Mouse (Mus musculus) kidney, adult 2 months (tissue): ENCODE measurements around the gene Mmel1. TPM values are rescaled to one million over a fixed set of nuclear protein-coding genes. Genes with fewer than 3 reads are reported as not detected.

Experiments used
- DNase-seq: peaks from one replicate; pipeline ENCODE4 v3.0.0; 2021
- H3K27ac ChIP-seq: fragments of 200-500 bp; 2 replicates; pipeline ENCODE4 v1.5.1; 2012; ENCODE audit warnings: low read depth, low read length, control low read depth, inconsistent platforms; ENCODE audit not compliant: insufficient read depth
- H3K27me3 ChIP-seq: fragments of 200-500 bp; replicated peaks from 2 replicates; pipeline ENCODE4 v1.6.1; 2012; ENCODE audit warnings: mild to moderate bottlenecking, moderate library complexity, low read length, inconsistent platforms; ENCODE audit not compliant: control insufficient read depth, insufficient read depth
- H3K36me3 ChIP-seq: fragments of 200-500 bp; 2 replicates; pipeline ENCODE4 v1.6.1; 2012; ENCODE audit warnings: mild to moderate bottlenecking, moderate library complexity, low read length, inconsistent platforms; ENCODE audit not compliant: control insufficient read depth, insufficient read depth
- H3K4me1 ChIP-seq: fragments of 200-500 bp; 2 replicates; pipeline ENCODE4 v1.6.1; 2011; ENCODE audit warnings: low read length; ENCODE audit not compliant: control insufficient read depth, insufficient read depth
- H3K4me3 ChIP-seq: fragments of 200-500 bp; 2 replicates; pipeline ENCODE4 v1.5.1; 2011; ENCODE audit warnings: mild to moderate bottlenecking, low read depth, low read length, control low read depth; ENCODE audit not compliant: insufficient read depth
- CTCF ChIP-seq: fragments of 200-500 bp; conservative IDR thresholded peaks from 2 replicates; pipeline ENCODE4 v1.5.1; 2011; ENCODE audit warnings: low read depth, mild to moderate bottlenecking, control low read depth, low read length, moderate library complexity, mixed read lengths; ENCODE audit not compliant: insufficient read depth, insufficient read length
- POLR2A ChIP-seq: fragments of 200-500 bp; IDR thresholded peaks from one replicate; pipeline ENCODE4 v1.6.1; 2011; ENCODE audit warnings: low read depth, low read length, control low read depth
- WGBS: fragments of 180-500 bp; shearing (Covaris S2); methylation state at CpG from one replicate; pipeline ENCODE4 v1.1.7; 2018; 5-methylcytosine and 5-hydroxymethylcytosine counted together
- polyA plus RNA-seq: library from polyadenylated mRNA; depleted of rRNA; stranded (reverse); fragments of >200 nt; gene quantifications from 2 replicates; pipeline ENCODE4 v1.2.3, GENCODE M21; 2012

Gene Mmel1
- polyA plus RNA-seq, 1 experiment = 0.03 TPM

DNA sequence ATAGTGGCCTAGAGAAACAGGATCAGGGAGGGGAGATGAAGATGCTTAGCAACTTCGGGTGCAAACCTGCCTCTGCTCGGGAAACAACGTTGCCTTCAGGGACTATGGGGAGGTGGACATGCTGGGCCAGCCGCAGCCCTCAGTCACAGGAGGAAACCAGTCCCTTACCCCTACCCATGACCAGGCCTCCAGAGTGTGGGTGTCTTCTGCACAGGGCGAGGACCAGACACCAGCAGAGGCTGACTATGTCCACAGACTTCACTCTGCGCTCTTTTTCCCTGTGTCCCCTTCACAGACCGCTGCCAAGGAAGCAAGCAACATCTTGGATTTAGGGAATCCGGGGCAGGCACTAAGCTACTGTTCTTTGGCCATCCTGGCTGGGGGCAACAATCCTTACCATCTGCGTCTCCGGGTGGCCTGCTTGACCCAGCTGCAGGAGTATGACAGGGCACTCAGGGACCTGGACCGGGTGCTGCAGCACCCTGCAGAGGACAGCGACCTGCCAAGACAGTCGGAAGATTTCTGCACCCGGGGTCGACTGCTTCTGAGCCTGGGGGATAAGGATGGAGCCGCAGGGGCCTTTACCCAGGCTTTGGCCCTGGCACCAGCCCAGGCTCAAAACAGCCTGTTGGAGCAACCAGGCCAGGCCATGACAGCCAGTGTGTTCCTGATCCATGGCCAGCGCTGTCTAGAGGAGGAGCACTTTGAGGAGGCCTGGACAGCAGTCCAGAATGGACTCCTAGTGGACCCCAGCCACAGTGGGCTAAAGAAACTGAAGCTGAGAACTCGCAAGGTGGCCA is 4.2 kb upstream of the Mmel1 start:
- Histone ChIP-seq H3K27me3 (no peaks in the 10 kb centered on the region), H3K27ac (no peak overlapping the region), H3K4me3 (no peak overlapping the region), H3K4me1 (no peaks in the 10 kb centered on the region), H3K36me3 (no peaks in the 10 kb centered on the region)
- no peak for TF ChIP-seq CTCF
- TF ChIP-seq POLR2A = no peak
- no peak for DNase-seq
- WGBS = 85% methylated on average over 18 of the region's 18 CpGs

DNA sequence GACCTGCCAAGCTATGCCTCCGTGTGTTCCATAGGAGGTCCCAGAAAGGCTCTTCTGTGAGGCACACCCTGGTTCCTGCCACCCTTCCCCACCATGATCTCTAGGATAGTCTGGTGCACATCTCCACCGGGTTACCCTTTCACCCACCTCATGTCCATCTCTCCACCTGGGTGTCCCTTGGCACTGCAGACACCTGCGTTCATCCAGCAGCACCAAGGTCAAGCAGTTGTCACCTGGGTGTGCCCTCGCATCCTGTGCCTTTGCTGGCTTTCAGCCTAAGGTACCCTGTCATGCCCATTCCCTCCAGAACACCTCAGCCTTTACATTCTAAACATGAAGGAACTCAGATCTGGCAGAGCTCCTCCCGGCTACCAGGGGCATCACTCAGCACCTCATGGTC is 3.0 kb upstream of the Mmel1 start:
- no peak for TF ChIP-seq POLR2A
- no peak for TF ChIP-seq CTCF
- WGBS = 86% methylated on average over 5 of the region's 5 CpGs
- Histone ChIP-seq H3K4me1 (no peaks in the 10 kb centered on the region), H3K27me3 (no peaks in the 10 kb centered on the region), H3K4me3 (no peak overlapping the region), H3K27ac (no peak overlapping the region), H3K36me3 (no peaks in the 10 kb centered on the region)
- DNase-seq = no peak

DNA sequence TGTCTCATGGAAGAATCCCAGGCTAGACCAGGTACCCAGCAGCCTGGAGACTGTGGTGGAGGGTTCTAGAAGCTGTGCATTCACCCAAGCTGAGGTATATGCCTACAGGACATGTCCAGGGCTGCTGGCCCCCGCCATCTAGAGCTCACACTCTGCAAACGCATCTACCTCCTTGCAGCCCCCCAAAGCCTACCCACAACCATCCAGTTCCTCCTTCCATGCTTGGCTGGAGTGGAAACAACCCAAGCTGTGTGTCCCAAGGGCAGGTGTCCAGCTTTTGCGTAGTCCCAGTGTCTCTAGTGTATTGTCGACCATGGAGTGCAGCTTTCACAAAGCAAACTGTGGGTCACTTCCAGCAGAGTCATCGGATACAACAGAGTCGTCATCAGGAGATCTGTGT is 2.1 kb upstream of the Mmel1 start:
- 85% methylated on average over 6 of the region's 6 CpGs for WGBS

DNA sequence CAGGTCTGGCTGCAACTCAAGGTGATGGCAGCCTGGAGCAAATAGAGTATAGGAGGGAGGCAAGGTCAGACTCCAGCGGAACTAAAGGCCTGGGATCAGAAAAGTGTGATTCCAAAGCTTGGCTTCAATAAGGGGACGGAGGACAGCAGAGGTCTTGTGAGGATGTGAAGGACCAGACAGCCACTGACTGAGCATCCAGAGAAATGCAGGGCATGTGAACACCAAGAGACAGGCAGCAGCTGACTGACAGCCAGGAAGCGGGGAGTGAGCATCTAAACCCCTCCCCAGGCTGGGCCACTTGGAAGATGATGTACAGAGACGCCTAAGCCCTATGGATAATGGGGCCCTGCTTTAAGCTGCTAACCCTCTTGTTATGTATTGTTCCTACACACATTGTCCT is 1.3 kb downstream of the Mmel1 start:
- no peak for DNase-seq
- 89% methylated on average over 4 of the region's 4 CpGs for WGBS
- no peak for TF ChIP-seq CTCF
- no peak for TF ChIP-seq POLR2A
- no peak overlapping the region for H3K4me3 ChIP-seq
- no peak overlapping the region for H3K27ac ChIP-seq
- no peaks in the 10 kb centered on the region for H3K36me3 ChIP-seq
- H3K4me1 ChIP-seq = no peaks in the 10 kb centered on the region
- H3K27me3 ChIP-seq = no peaks in the 10 kb centered on the region

More for the DNA sequence above, 2.1 kb upstream of the Mmel1 start:
- no peak for DNase-seq
- no peaks in the 10 kb centered on the region for H3K36me3 ChIP-seq
- no peak overlapping the region for H3K4me3 ChIP-seq
- no peaks in the 10 kb centered on the region for H3K27me3 ChIP-seq
- H3K4me1 ChIP-seq = no peaks in the 10 kb centered on the region
- H3K27ac ChIP-seq = no peak overlapping the region
- no peak for TF ChIP-seq CTCF
- no peak for TF ChIP-seq POLR2A

DNA sequence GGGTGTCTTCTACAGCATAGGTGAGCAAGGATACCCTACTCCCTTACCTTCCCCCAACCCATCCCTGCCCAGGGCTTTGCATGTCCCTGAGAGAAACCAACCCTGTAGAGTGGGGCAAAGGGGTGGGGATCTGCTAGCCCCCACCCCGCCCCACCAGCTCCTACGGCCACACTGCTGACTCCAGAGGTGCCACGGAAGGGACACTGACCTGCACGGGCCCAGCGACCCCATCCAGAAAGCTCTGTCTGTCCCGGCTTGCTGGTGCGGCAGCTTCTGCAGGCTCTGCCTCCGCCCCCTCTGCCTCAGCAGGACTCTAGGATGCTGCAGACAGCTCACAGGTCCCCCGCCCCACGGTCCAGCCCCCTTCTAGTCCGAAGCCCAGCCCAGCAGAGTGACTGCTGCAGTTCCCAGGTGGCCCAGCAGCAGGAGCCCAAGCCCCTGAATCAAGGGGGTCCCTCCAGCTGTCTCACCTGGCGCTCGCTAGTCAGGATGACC is 2.4 kb downstream of the Mmel1 start:
- Histone ChIP-seq H3K27ac (no peak overlapping the region), H3K27me3 (no peaks in the 10 kb centered on the region), H3K36me3 (no peaks in the 10 kb centered on the region), H3K4me3 (no peak overlapping the region), H3K4me1 (no peaks in the 10 kb centered on the region)
- WGBS = 9% methylated on average over 13 of the region's 13 CpGs
- no peak for TF ChIP-seq POLR2A
- no peak for DNase-seq

DNA sequence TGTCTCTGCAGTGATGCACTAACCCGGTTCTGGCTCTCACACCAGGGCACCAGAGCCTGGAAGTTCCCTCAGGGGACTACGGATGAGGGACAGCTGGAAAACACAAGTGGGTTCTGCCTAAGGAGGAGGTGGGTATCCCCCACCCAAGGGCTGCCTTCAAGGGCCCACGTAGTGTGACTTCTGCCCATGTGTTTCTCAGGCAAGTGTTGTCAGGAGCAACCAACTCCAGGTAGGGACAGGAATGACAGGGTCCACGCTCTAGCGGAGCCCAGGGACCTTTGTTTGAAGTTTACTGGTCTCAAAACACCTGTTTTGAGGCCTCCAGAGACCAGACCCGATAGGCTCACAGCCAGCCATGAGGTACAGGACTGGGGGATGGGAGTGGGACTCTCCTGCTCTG is 3.8 kb downstream of the Mmel1 start:
- H3K27ac ChIP-seq = no peak overlapping the region
- H3K27me3 ChIP-seq = no peaks in the 10 kb centered on the region
- DNase-seq = no peak
- no peak overlapping the region for H3K4me3 ChIP-seq
- TF ChIP-seq CTCF (no peak), POLR2A (no peak)
- no peaks in the 10 kb centered on the region for H3K36me3 ChIP-seq
- WGBS = 75% methylated on average over 6 of the region's 6 CpGs
- H3K4me1 ChIP-seq = no peaks in the 10 kb centered on the region

DNA sequence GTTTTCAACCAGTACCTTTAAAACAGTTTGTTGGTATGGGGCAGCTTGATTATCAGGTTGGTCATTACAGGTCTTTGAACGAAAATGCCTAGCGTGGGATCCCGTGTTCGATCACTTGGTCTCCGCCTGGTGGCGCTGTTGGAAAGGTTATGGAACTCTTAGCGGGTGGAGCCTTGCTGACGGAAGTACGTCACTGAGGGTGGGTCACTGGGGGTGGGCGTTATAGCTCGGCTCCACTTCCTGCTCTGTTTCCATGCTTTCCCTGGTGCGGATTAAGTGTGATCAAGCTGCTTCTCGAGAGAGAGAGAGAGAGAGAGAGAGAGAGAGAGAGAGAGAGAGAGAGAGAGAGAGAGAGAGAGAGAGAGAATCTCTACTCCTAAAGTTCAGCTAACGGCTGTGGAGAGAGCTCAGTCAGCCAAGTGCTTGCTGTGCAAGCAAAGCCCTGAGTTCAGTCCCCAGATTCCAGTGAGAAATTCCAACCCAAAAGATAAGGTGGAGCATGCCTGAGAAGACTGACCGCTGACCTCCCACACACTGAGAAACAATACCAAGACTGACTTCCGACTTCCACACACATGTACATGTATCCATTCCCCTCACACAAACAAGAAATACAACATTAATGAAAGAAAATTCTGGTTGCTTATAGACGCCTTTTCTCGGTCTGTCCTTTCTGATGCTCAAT is 8.6 kb downstream of the Mmel1 start:
- Histone ChIP-seq H3K4me1 (no peaks in the 10 kb centered on the region), H3K4me3 (peak overlapping the region; percentile 31), H3K27ac (peak overlapping the region; percentile 75; the same call in 1 of the 2 replicates), H3K36me3 (no peaks in the 10 kb centered on the region), H3K27me3 (no peaks in the 10 kb centered on the region)
- peak; percentile 94 for DNase-seq
- TF ChIP-seq CTCF = peak; percentile 99
- no peak for TF ChIP-seq POLR2A
- WGBS = 11% methylated on average over 18 of the region's 18 CpGs
